Mouse (Mus musculus) left cerebral cortex, adult 2 months (tissue): Measurements from ENCODE around the gene Exosc2. TPM values are rescaled to one million over a fixed set of nuclear protein-coding genes. Genes with fewer than 3 reads are reported as not detected.

Source experiments
- DNase-seq, 2 experiments: peaks; one replicate each; pipeline ENCODE4 v3.0.0; 2021 to 2022; ENCODE audit warnings: low spot score in 2 of 2, mixed read lengths in 1 of 2; ENCODE audit errors: extremely low spot score in 1 of 2
- H3K27ac ChIP-seq: fragments of 200-600 bp; 2 replicates; pipeline ENCODE4 v1.8.1; 2022
- H3K4me3 ChIP-seq: fragments of 200-600 bp; 2 replicates; pipeline ENCODE4 v1.8.1; 2022
- CTCF ChIP-seq: fragments of 200-600 bp; IDR thresholded peaks from 2 replicates; pipeline ENCODE4 v1.8.1; 2022; ENCODE audit warnings: antibody characterized with exemption, mild to moderate bottlenecking, moderate library complexity
- intact Hi-C: fragments of 180-260 bp; cut with DNase I; formaldehyde crosslinking; loops from one replicate; pipeline ENCODE4 v1.15.1; 2025
- long read RNA-seq, 2 experiments: library from polyadenylated mRNA; stranded (forward); transcript quantifications; one replicate each; pipeline ENCODE4 v2.0.0; 2021; ENCODE audit warnings: borderline mapping rate in 2 of 2
- total RNA-seq, 2 experiments: library from RNA; stranded (reverse); gene quantifications; 2 replicates each; pipeline ENCODE4 v1.2.3; 2021

Gene Exosc2
- 10 to 100 TPM; 21.3 to 22.8 TPM for total RNA-seq
- long read RNA-seq, experiment 1, transcript Exosc2-201 (9 exons, 1,686 nt), result major isoform, 19 of 20 reads
- long read RNA-seq, experiment 1, partial matches to known transcripts, result 1 of 20 reads
- long read RNA-seq, experiment 1, other reads (novel, unspliced or antisense), result 0 of 20 reads
- long read RNA-seq, experiment 2, transcript Exosc2-201 (9 exons, 1,686 nt), result major isoform, 8 of 13 reads
- long read RNA-seq, experiment 2, partial matches to known transcripts, result 0 of 13 reads
- long read RNA-seq, experiment 2, other reads (novel, unspliced or antisense), result 3 of 13 reads

GRCm38 (mm10) chr2:31670551-31671035 is at the start of gene Exosc2:
Gene Exosc2, plus strand, starts transcription at chr2:31670715.
- TF ChIP-seq CTCF, result no peak
- intact Hi-C loops, result loop anchor here (5.0 kb wide), 1 partner anchor 307 kb away; no protein-coding TSS in a partner anchor
- Histone ChIP-seq H3K4me3 (peak within 1 kb of the TSS; percentile 81), H3K27ac (peak within 1 kb of the TSS; percentile 44)
- peak; percentile 82 to 90 for DNase-seq

DNA sequence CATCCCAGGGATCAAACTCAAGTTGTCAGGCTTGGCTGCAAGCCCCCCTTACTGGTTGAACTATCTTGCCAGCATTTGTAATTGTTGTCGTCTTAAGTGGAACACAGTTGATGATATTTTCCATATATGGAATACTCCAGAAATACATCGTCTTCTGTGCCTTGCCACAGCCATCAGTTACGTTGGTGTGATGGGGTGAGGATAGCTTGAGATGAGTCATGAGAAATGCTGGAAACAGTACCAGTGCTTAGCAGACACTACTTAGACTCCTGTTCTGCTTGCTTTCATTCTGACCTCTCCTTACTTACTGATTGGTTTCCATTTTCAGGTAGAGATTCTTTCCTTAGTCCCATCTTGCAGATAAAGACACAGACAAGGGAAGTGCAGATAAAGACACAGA is 37.0 kb upstream of the Exosc2 start:
- intact Hi-C loops, result no loop called here
- DNase-seq, result no peak
- Histone ChIP-seq H3K4me3 (no peak overlapping the region), H3K27ac (no peak overlapping the region)
- TF ChIP-seq CTCF, result no peak

DNA sequence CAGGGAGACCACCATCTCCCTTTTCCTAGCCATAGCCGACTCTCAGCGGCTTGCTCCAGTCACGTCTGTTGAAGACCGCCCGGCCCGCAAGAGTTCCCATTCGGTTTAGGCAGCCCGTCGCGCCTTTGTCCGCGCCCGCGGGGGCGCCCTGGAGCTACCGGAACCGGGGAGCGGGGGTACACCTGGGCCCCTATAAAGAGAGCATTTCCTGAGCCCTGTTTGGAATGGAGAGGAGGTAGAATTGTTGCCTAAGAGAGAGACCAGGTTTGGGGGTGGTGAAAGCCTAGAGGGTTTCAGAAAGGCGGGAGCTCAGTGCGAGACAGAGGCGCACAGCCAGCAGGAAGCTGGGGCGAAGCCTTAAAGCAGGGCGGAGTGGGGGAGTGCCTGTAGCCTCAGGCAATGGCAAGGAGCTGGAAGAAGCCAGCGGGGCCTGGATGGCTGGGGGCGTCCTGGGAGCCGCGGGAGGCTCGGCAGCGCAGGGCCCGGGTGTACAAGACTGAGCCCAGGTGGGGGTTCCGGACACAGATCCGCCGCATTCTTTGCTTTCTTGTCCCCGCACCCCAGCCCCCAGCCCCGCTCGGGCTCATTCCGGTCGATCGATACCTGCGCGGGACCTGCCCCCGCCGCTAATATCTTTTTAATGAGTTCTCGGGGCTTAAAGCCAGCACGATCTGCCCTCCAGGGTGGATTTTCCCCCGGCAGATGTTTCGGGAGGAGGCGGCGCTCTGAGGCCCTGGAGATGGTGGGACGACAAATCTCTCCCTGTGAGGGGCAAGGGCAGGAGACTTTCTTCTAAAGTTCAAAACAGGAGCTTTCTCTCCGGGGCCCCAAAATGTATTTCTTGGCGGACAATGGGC is 35.0 kb upstream of the Exosc2 start:
- DNase-seq, result no peak

DNA sequence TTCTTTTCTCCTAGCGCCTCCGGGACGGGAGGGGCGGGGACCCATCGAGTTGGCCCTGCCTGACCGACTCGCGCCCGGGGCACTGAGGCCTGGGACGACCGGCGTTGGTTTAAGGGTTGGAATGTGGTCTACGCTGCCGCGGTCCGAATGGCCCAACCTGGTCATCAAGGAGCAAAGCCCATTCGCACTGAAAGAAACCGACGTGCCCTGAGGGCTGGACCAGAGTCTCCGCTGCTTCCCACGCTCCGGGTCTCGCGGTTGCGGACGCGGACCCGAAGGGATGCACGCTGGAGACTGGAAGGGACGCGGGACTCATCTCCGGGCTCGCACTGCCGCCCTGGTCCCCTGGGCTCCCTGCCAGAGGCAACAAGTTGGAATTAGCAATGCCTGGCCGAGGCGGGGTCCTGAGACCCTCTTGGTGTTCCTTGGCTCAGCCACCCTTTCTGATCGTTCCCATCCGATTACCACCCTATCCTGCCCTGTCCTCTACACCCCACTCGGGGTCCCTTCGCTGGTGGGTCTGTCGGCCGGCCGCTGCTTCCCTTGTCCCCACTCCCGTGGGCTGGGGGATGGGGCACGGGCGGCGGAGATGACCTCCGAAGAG is 34.3 kb upstream of the Exosc2 start:
- intact Hi-C loops, result no loop called here
- H3K4me3 ChIP-seq, result no peak overlapping the region
- no peak overlapping the region for H3K27ac ChIP-seq
- no peak for DNase-seq
- no peak for TF ChIP-seq CTCF

More for the DNA sequence above, 35.0 kb upstream of the Exosc2 start:
- Histone ChIP-seq H3K4me3 (no peak overlapping the region), H3K27ac (no peak overlapping the region)
- no peak for TF ChIP-seq CTCF
- intact Hi-C loops, result no loop called here

GRCm38 (mm10) chr2:31636742-31637141 is 33.8 kb upstream of the Exosc2 start:
- DNase-seq, result no peak
- Histone ChIP-seq H3K27ac (no peak overlapping the region), H3K4me3 (no peak overlapping the region)
- intact Hi-C loops, result no loop called here
- no peak for TF ChIP-seq CTCF

- no peak for DNase-seq
- no peak for TF ChIP-seq CTCF
- Histone ChIP-seq H3K4me3 (no peak overlapping the region), H3K27ac (no peak overlapping the region)
- intact Hi-C loops, result no loop called here
Measured at GRCm38 (mm10) chr2:31637311-31637710, 33.2 kb upstream of the Exosc2 start.

GRCm38 (mm10) chr2:31637807-31638206 is 32.7 kb upstream of the Exosc2 start:
- DNase-seq, result no peak
- Histone ChIP-seq H3K4me3 (no peak overlapping the region), H3K27ac (no peak overlapping the region)
- TF ChIP-seq CTCF, result no peak
- intact Hi-C loops, result no loop called here

DNA sequence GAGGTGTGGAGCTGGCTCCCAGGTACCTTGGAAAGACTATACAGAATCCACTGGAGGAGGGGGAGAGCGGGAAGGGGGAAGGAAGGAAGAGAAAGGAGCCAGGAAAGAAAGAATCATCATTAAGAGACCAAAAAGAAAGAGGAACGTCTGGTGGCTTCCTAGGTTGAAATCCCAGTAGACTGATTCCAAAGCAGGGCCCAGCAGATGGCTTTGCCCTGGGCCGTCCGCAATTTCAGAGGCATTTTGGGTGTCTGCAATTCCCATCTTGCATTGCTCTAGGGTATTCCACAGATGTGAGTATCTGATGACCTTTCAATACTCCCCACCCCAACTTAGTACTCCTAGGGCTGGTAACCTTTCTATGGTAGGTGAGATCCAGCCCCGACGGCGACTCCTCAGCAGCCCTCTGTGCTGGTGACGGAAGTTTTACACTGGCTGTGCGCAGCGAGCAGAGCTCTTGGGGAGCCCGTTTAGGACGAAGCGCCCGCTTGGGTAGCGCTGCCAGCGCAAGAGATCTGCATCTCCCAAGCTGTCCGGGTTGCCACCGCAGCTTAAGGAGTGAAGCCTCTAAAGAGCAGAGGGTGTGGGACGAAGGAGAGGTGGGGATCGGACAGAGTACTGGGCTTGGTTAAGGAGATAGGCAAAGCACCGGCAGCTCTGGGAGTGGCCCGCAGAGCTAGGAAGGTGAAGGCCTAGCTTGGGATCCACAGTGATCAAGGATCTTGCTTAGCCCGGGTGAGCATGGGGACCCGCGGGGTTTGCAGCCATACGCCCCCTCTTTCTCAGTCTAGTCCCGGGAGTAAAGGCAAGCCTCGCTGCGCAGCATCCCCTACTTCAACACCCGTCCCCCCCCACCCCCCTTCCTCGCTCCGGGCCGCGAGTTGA is 31.7 kb upstream of the Exosc2 start:
- intact Hi-C loops, result no loop called here
- no peak overlapping the region for H3K27ac ChIP-seq
- no peak for TF ChIP-seq CTCF
- no peak for DNase-seq
- no peak overlapping the region for H3K4me3 ChIP-seq

- H3K4me3 ChIP-seq, result no peak overlapping the region
- intact Hi-C loops, result no loop called here
- no peak for DNase-seq
- no peak for TF ChIP-seq CTCF
- H3K27ac ChIP-seq, result no peak overlapping the region
Measured at GRCm38 (mm10) chr2:31639466-31639760, 31.1 kb upstream of the Exosc2 start.

GRCm38 (mm10) chr2:31639901-31640608 is 30.5 kb upstream of the Exosc2 start, which contains the start of gene Prdm12:
Gene Prdm12, plus strand, starts transcription at chr2:31640037.
- Histone ChIP-seq H3K27ac (no peak within 1 kb of the TSS), H3K4me3 (no peak within 1 kb of the TSS)
- intact Hi-C loops, result no loop called here
- DNase-seq, result no peak
- no peak for TF ChIP-seq CTCF
